Mouse (Mus musculus): ENCODE measurements at regions not wholly inside any gene's neighbourhood (a gene's known extent, or its start where the extent isn't known, plus 50 kb on each side); places are given as distances from the start of the nearest gene placed in this dataset.

GRCm38 (mm10) chr1:35402995-35403394, 553.2 kb downstream of the Plekhb2 start:
- WGBS, result 86% methylated on average over 4 of the region's 4 CpGs
- Histone ChIP-seq H3K27me3 (ENCODE audit: control insufficient read depth, insufficient read depth, low read length) (no peaks in the 10 kb centered on the region), H3K9me3 (ENCODE audit: control insufficient read depth, low read length) (no peaks in the 10 kb centered on the region), H3K4me2 (replicated peaks; ENCODE audit: low read depth) (no peak overlapping the region), H3K4me3 (ENCODE audit: low read depth, low read length) (no peak overlapping the region), H3K4me1 (replicated peaks; ENCODE audit: control insufficient read depth, insufficient read depth) (no peaks in the 10 kb centered on the region), H3K9ac (ENCODE audit: low read length) (no peak overlapping the region), H3K27ac (replicated peaks) (no peak overlapping the region), H3K36me3 (ENCODE audit: control insufficient read depth, insufficient read depth, low read length) (no peaks in the 10 kb centered on the region)
- ATAC-seq (ENCODE audit: low FRiP score, low TSS enrichment) (no peak), DNase-seq (ENCODE audit: low spot score) (no peak)
- TF ChIP-seq CTCF (IDR thresholded peaks at IDR 0.05; ENCODE audit: low read depth) (no peak), EP300 (optimal IDR thresholded peaks at IDR 0.05) (no peak)

- 84% methylated on average over 6 of the region's 6 CpGs for WGBS
These were observed 555.6 kb downstream of the Plekhb2 start for GRCm38 (mm10) chr1:35405418-35405817.

GRCm38 (mm10) chr1:35415646-35416045, 565.9 kb downstream of the Plekhb2 start:
- no peak overlapping the region for H3K27ac ChIP-seq (replicated peaks)
- DNase-seq (ENCODE audit: low spot score), result no peak
- 50% methylated on average over 1 of the region's 1 CpGs for WGBS

More at GRCm38 (mm10) chr1:35405418-35405817, 555.6 kb downstream of the Plekhb2 start:
- no peaks in the 10 kb centered on the region for H3K36me3 ChIP-seq (ENCODE audit: control insufficient read depth, insufficient read depth, low read length)
- H3K27me3 ChIP-seq (ENCODE audit: control insufficient read depth, insufficient read depth, low read length), result no peaks in the 10 kb centered on the region
- no peaks in the 10 kb centered on the region for H3K9me3 ChIP-seq (ENCODE audit: control insufficient read depth, low read length)
- no peak overlapping the region for H3K27ac ChIP-seq (replicated peaks)
- H3K4me3 ChIP-seq (ENCODE audit: low read depth, low read length), result no peak overlapping the region
- no peak for TF ChIP-seq EP300 (optimal IDR thresholded peaks at IDR 0.05)
- no peak for TF ChIP-seq CTCF (IDR thresholded peaks at IDR 0.05; ENCODE audit: low read depth)
- no peaks in the 10 kb centered on the region for H3K4me1 ChIP-seq (replicated peaks; ENCODE audit: control insufficient read depth, insufficient read depth)
- H3K4me2 ChIP-seq (replicated peaks; ENCODE audit: low read depth), result no peak overlapping the region
- no peak overlapping the region for H3K9ac ChIP-seq (ENCODE audit: low read length)
- no peak for DNase-seq (ENCODE audit: low spot score)
- no peak for ATAC-seq (ENCODE audit: low FRiP score, low TSS enrichment)

GRCm38 (mm10) chr1:35428126-35428840, 578.5 kb downstream of the Plekhb2 start:
- H3K9ac ChIP-seq (ENCODE audit: low read length), result no peak overlapping the region
- no peak for ATAC-seq (ENCODE audit: low FRiP score, low TSS enrichment)
- TF ChIP-seq CTCF (IDR thresholded peaks at IDR 0.05; ENCODE audit: low read depth) (no peak), EP300 (optimal IDR thresholded peaks at IDR 0.05) (no peak)
- no peaks in the 10 kb centered on the region for H3K36me3 ChIP-seq (ENCODE audit: control insufficient read depth, insufficient read depth, low read length)
- H3K4me2 ChIP-seq (replicated peaks; ENCODE audit: low read depth), result no peak overlapping the region
- 73% methylated on average over 8 of the region's 8 CpGs for WGBS
- H3K4me1 ChIP-seq (replicated peaks; ENCODE audit: control insufficient read depth, insufficient read depth), result no peaks in the 10 kb centered on the region
- H3K9me3 ChIP-seq (ENCODE audit: control insufficient read depth, low read length), result no peaks in the 10 kb centered on the region
- no peak for DNase-seq (ENCODE audit: low spot score)
- no peak overlapping the region for H3K27ac ChIP-seq (replicated peaks)
- H3K27me3 ChIP-seq (ENCODE audit: control insufficient read depth, insufficient read depth, low read length), result no peaks in the 10 kb centered on the region; the same call in 1 of the 2 replicates
- no peak overlapping the region for H3K4me3 ChIP-seq (ENCODE audit: low read depth, low read length)

More at GRCm38 (mm10) chr1:35415646-35416045, 565.9 kb downstream of the Plekhb2 start:
- Histone ChIP-seq H3K36me3 (ENCODE audit: control insufficient read depth, insufficient read depth, low read length) (no peaks in the 10 kb centered on the region), H3K4me1 (replicated peaks; ENCODE audit: control insufficient read depth, insufficient read depth) (no peaks in the 10 kb centered on the region), H3K27me3 (ENCODE audit: control insufficient read depth, insufficient read depth, low read length) (no peaks in the 10 kb centered on the region), H3K9ac (ENCODE audit: low read length) (no peak overlapping the region), H3K4me2 (replicated peaks; ENCODE audit: low read depth) (no peak overlapping the region), H3K9me3 (ENCODE audit: control insufficient read depth, low read length) (no peaks in the 10 kb centered on the region), H3K4me3 (ENCODE audit: low read depth, low read length) (no peak overlapping the region)
- ATAC-seq (ENCODE audit: low FRiP score, low TSS enrichment), result no peak
- TF ChIP-seq CTCF (IDR thresholded peaks at IDR 0.05; ENCODE audit: low read depth) (no peak), EP300 (optimal IDR thresholded peaks at IDR 0.05) (no peak)

GRCm38 (mm10) chr1:35429471-35429870, 579.7 kb downstream of the Plekhb2 start:
- WGBS, result 60% methylated on average over 1 of the region's 1 CpGs
- Histone ChIP-seq H3K4me3 (ENCODE audit: low read depth, low read length) (no peak overlapping the region), H3K4me2 (replicated peaks; ENCODE audit: low read depth) (no peak overlapping the region), H3K9ac (ENCODE audit: low read length) (no peak overlapping the region), H3K27me3 (ENCODE audit: control insufficient read depth, insufficient read depth, low read length) (no peaks in the 10 kb centered on the region; the same call in 1 of the 2 replicates), H3K9me3 (ENCODE audit: control insufficient read depth, low read length) (no peaks in the 10 kb centered on the region), H3K4me1 (replicated peaks; ENCODE audit: control insufficient read depth, insufficient read depth) (no peaks in the 10 kb centered on the region), H3K27ac (replicated peaks) (no peak overlapping the region), H3K36me3 (ENCODE audit: control insufficient read depth, insufficient read depth, low read length) (no peaks in the 10 kb centered on the region)
- ATAC-seq (ENCODE audit: low FRiP score, low TSS enrichment) (no peak), DNase-seq (ENCODE audit: low spot score) (no peak)
- TF ChIP-seq EP300 (optimal IDR thresholded peaks at IDR 0.05) (no peak), CTCF (IDR thresholded peaks at IDR 0.05; ENCODE audit: low read depth) (no peak)

GRCm38 (mm10) chr1:35435721-35436120, 585.9 kb downstream of the Plekhb2 start:
- 88% methylated on average over 3 of the region's 3 CpGs for WGBS
- no peak for TF ChIP-seq CTCF (IDR thresholded peaks at IDR 0.05; ENCODE audit: low read depth)
- no peak for TF ChIP-seq EP300 (optimal IDR thresholded peaks at IDR 0.05)
- no peaks in the 10 kb centered on the region for H3K9me3 ChIP-seq (ENCODE audit: control insufficient read depth, low read length)
- H3K4me2 ChIP-seq (replicated peaks; ENCODE audit: low read depth), result no peak overlapping the region
- H3K9ac ChIP-seq (ENCODE audit: low read length), result no peak overlapping the region
- no peak overlapping the region for H3K27ac ChIP-seq (replicated peaks)
- no peaks in the 10 kb centered on the region for H3K36me3 ChIP-seq (ENCODE audit: control insufficient read depth, insufficient read depth, low read length)
- ATAC-seq (ENCODE audit: low FRiP score, low TSS enrichment), result no peak
- no peak for DNase-seq (ENCODE audit: low spot score)
- H3K4me1 ChIP-seq (replicated peaks; ENCODE audit: control insufficient read depth, insufficient read depth), result no peaks in the 10 kb centered on the region
- no peaks in the 10 kb centered on the region for H3K27me3 ChIP-seq (ENCODE audit: control insufficient read depth, insufficient read depth, low read length)
- H3K4me3 ChIP-seq (ENCODE audit: low read depth, low read length), result no peak overlapping the region

Data from stomach, postnatal 0 days (tissue).